Mouse (Mus musculus): ENCODE data around the gene Zbtb32.
A peak's percentile ranks its signal among the peaks of the same experiment; 100 is the strongest.

Gene Zbtb32

GRCm38 (mm10) chr7:30600651-30601050 is 1.9 kb upstream of the Zbtb32 start:
- no peak for DNase-seq (ENCODE audit: low spot score in 2 of 2)

DNA sequence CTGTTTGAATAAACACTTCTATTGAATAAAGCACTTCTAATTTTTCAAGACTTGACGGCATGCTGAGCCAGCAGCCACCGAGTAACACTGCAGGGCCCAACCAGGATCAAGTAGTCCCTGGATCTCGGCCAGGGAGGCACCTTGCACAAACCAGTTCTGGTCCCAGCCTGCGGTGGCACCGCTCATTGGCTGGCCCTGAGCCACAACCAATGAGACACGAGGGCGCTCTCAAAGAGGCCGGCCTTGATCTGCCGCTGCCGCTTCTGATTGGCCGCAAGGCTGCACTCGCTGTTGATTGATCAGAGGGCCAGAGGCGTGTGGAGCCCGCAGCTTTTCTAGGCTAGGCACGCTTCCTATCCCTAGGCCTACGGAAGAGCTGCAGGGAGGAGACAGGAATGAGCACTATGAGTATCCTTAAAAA is 1.2 kb upstream of the Zbtb32 start:
- DNase-seq (ENCODE audit: low spot score in 2 of 2) = peak; percentile 70 to 74

- no peak for DNase-seq (ENCODE audit: low spot score in 2 of 2)
Measured at GRCm38 (mm10) chr7:30596811-30597210, 1.9 kb downstream of the Zbtb32 start.

- DNase-seq (ENCODE audit: low spot score in 2 of 2) = no peak
Measured at GRCm38 (mm10) chr7:30596093-30596492, 2.6 kb downstream of the Zbtb32 start.

DNA sequence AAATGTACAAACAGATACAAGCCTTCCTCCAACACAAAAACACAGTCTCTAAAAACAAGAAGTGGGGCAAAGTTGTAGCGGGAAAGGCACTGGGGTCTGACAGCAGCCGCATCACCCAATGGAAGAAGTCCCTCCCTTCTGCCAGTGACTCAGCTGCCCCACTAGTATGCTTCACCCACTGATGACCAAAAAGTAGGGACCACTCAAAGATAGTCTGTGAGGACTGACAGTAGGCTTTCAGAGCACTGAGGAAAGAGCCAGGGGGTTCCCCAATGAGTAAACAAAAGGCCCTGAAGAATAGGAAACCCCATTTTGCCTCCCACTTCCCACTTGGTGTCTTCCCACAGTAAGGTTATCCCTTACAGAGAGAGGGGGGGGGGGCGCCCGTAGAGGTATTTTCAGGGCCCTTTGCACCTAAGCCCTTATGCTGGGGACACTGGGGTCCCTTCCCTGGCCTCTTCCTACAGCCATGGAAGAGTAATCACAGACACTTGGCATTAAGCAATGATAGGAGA is 4.1 kb downstream of the Zbtb32 start:
- no peak for DNase-seq (ENCODE audit: low spot score in 2 of 2)

GRCm38 (mm10) chr7:30593579-30594509 is 4.9 kb downstream of the Zbtb32 start:
- no peak for DNase-seq (ENCODE audit: low spot score in 2 of 2)

DNA sequence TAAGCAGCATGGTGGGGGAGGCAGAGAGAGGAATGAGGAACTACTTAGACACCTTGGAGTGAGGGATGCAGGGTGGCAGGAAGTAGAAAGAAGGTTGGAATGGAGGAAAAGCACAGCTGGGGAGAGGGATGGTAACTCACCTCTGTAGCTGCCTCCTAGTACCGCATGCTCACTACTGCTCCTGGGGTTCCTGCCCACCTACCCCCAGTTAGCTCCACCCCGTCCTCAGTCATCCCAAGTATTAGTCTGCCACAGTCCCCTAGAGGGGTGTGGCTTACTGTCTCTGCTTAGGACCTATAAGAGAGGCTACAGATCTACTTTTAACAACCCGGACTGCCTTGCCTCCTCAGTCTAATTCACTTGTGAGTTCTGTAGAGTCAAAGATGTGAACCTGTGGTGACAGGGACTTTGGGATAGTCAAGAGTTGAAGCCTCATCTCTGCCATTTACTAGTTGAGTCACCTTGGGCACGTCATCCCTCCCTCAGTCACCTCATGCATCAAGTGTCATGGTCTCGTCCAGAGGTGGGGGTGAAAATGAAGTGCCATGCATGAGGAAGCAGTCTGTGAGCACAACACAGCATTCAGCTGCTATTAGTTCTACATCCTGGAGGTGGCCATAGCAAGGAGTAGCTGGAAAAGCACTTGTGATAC is 5.8 kb downstream of the Zbtb32 start:
- DNase-seq (ENCODE audit: low spot score in 2 of 2) = no peak

DNA sequence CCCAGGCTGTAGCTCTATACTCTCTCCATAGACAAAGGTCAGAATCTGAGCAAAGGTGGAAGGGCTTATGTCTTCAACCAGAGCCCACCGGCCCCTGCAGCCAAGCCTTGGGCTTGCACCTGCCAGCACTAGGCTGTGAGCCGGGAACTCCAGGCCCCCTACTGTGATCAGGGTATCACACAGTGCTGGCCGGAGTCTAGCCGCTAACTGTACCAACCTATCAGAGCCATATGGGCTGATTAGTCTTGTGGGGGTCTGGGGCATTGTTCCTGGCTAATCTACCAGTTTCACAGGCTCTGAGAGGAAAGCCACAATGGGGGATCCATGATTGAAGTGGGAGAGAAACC is 7.1 kb downstream of the Zbtb32 start:
- DNase-seq (ENCODE audit: low spot score in 2 of 2) = no peak

- no peak for DNase-seq (ENCODE audit: low spot score in 2 of 2)
Measured at GRCm38 (mm10) chr7:30590927-30591604, 7.6 kb downstream of the Zbtb32 start.

DNA sequence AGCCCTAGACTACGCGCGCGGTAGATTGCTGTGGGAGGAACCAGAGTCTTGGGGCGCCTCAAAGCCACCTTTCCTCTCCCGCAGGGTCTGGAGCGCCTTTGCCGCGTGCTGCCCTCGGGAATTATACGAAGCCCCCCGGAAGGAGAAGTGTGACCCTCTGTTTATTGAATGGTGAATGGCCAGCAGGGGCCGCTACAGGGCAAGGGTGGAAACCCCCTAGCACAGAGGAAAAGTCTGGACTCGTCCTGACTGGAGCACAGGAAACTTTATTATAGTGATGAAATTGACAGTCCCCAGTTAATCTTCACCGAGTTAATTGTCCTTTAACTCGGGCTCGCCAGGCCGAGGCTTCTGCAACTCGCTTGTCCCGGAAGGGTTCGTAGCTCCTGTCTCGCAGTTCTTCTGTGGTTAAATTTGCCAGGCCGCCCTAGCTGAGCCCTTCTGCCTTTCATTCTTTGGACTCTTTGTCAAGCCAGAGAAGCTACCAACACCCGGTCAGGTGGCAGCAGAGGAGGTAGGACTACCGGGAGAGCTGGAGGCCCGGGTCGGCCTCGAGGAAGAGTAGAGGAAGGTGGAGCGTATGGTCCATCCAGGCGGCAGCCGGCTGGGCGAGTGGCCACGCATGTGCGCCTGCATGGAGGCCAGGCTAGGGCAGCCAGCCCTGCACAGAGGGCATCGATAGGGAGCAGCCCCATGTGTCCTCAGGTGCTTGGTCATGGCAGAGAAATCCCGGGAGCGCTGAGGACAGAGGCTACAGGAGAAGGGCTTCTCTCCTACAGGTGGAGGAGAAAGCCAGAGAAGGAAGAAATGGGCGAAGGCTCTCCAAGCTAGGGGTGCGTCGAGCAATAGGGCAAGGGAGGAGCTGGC is 9.0 kb downstream of the Zbtb32 start:
- DNase-seq (ENCODE audit: low spot score in 2 of 2) = peak; percentile 68 to 79

- peak; percentile 97 to 98 for DNase-seq (ENCODE audit: low spot score in 2 of 2)
Measured at GRCm38 (mm10) chr7:30588676-30589434, 9.9 kb downstream of the Zbtb32 start, which contains the start of gene Kmt2b. Kmt2b (minus strand) TSS chr7:30588726.

DNA sequence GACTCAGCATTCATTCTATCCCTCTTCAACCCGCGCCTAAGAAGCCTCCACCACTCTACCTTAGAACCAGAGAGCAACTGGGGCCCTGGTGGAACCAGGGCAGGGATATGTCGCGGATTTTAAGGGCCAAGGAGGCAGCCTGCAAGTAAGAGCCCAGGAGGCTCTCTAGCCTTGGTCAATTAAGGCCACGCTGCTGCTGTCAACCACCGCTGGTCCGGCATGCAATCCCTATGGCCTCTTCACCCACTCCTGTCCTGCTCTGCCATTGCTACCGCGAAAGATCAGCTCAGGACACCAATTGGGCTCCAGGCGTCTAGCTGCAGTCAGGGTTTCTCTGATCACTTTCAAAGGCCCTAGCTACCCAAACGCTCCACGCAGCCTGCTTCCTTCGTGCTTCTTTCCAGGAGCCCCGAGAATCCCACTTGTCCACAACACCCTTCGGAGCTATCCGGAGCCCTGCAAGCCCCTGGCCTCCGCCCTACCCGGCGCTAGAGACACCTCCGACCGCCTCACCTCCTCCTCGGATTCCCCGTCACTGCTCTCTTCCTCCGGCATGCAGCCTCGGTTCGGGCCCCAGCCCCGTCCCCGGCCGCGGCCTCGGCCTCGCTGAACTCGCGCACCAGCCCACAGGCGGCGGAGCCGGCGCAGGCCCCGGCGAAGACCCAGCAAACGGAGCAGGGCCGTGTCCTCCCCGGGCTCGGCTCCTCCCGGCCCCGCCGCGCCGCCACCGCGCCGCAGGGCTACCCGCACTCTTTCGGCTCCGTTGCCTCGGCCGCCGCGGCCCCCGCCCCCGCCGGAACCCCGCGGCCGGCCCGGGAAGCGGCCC is 10.7 kb downstream of the Zbtb32 start:
- DNase-seq (ENCODE audit: low spot score in 2 of 2) = peak; percentile 38 to 53

GRCm38 (mm10) chr7:30586455-30587020 is 12.2 kb downstream of the Zbtb32 start:
- no peak for DNase-seq (ENCODE audit: low spot score in 2 of 2)

DNA sequence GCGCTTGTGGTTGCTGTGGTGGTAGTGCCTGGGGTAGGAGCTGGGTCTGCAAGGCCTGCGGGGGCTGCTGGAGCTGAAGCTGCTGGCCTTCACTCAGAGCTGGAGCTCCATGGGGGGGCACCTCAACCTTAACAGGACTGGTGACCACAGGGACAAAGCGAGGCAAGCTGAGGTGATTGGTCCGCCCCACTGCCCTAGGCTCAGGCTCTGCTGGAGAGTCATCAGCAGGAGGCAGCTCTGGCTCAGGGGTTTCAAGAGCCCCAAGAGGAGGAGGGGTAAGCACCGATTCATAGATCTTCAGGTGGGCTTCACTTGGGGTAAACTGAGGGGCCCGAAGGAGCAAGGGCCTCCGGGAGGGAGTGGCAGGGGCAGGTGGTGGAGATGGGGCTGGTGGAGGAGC is 13.5 kb downstream of the Zbtb32 start:
- no peak for DNase-seq (ENCODE audit: low spot score in 2 of 2)

- DNase-seq (ENCODE audit: low spot score in 2 of 2) = no peak
Measured at GRCm38 (mm10) chr7:30584339-30584738, 14.4 kb downstream of the Zbtb32 start.

GRCm38 (mm10) chr7:30581547-30581946 is 17.2 kb downstream of the Zbtb32 start:
- DNase-seq (ENCODE audit: low spot score in 2 of 2) = no peak

DNA sequence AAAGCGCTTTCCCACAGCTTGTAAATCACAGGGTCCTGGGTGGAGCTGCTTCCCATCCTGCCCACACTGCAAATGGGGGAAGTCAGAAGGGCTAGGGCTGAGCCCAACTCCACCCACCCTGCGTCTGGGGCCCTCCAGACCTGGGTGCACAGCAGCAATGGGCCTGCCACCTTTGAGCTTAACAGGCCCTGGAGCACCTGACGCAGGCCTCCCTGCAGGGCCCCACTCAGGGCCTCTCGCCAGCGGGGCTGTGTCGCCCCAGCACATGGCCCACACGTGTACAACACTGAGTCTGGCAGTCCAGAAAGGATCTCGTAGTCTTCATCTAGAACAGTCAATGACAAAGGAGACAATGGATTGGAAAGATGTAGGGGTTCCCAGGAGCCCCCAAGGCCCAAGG is 18.8 kb downstream of the Zbtb32 start:
- DNase-seq (ENCODE audit: low spot score in 2 of 2) = no peak

- peak; percentile 52 to 67 for DNase-seq (ENCODE audit: low spot score in 2 of 2)
Measured at GRCm38 (mm10) chr7:30572969-30573368, 25.7 kb downstream of the Zbtb32 start.

- DNase-seq (ENCODE audit: low spot score in 2 of 2) = no peak
Measured at GRCm38 (mm10) chr7:30572389-30572788, 26.3 kb downstream of the Zbtb32 start.

Measured in spleen, postnatal 36 days (tissue).